Mouse (Mus musculus): ENCODE results near the gene Car7. TPM values are rescaled to one million over a fixed set of nuclear protein-coding genes. Genes with fewer than 3 reads are reported as not detected.

Gene Car7
- total and polyA plus RNA-seq, 3 experiments, result 2.4 to 2.9 TPM; not detected in 1

DNA sequence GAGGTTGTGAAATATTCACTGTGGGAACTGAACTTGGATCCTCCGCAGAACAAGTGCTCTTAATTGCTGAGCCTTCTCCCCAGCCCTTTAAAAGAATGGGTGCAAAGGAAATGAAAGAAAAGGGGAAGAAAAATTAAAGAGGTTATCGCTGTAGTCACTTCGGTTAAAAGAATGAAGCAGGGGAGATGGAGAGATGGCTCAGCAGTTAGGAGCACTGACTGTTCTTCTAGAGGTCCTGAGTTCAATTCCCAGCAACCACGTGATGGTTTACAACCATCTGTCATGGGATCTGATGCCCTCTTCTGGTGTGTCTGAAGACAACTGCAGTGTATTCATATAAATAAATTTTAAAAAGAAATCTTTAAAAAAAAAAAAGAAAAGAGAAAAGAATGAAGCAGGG lies 1.5 kb downstream of the Car7 start:
- Histone ChIP-seq H3K36me3 (ENCODE audit: control insufficient read depth in 1 of 2, insufficient read depth in 2 of 2, low read length in 2 of 2) (peaks cover 0 to 20% of the 10 kb centered on the region in 2 experiments; a peak in 2 of 4 replicates), H3K27ac (ENCODE audit: control insufficient read depth, low read depth, low read length) (peak overlapping the region; percentile 63), H3K27me3 (ENCODE audit: control insufficient read depth in 1 of 2, insufficient read depth in 2 of 2, low read length in 2 of 2) (no peaks in the 10 kb centered on the region), H3K79me2 (ENCODE audit: control insufficient read depth, insufficient read depth, low read length, poor library complexity) (peaks cover 21% of the 10 kb centered on the region), H3K9me3 (replicated peaks; ENCODE audit: insufficient read depth, low read length) (no peaks in the 10 kb centered on the region), H3K4me1 (ENCODE audit: control insufficient read depth in 1 of 2, insufficient read depth in 2 of 2, low read length in 2 of 2) (peaks cover 3 to 18% of the 10 kb centered on the region in 2 experiments; a peak in 3 of 4 replicates), H3K9ac (ENCODE audit: control insufficient read depth, low read depth, low read length, poor library complexity, severe bottlenecking) (peak overlapping the region; percentile 60), H3K4me3 (ENCODE audit: control insufficient read depth in 1 of 2, insufficient read depth in 1 of 2, low read depth in 2 of 2, low read length in 2 of 2) (peak overlapping the region; percentile 54 to 90)
- DNase-seq (ENCODE audit: low read depth, low spot score), result peak; percentile 79
- TF ChIP-seq RCOR1 (IDR thresholded peaks at IDR 0.05; ENCODE audit: low read depth, low read length), result no peak
- TF ChIP-seq MAFK (IDR thresholded peaks at IDR 0.05; ENCODE audit: borderline replicate concordance, low read depth, low read length), result peak; percentile 79
- no peak for TF ChIP-seq BHLHE40 (IDR thresholded peaks at IDR 0.05; ENCODE audit: borderline replicate concordance, low read depth, low read length)
- TF ChIP-seq MYC (IDR thresholded peaks at IDR 0.05; ENCODE audit: low read depth, low read length), result peak; percentile 49; the same call in 1 of the 2 replicates
- TF ChIP-seq TBP (IDR thresholded peaks at IDR 0.05; ENCODE audit: low read depth, low read length), result peak; percentile 99
- TF ChIP-seq ZNF384 (IDR thresholded peaks at IDR 0.05; ENCODE audit: low read depth, low read length), result peak; percentile 76
- TF ChIP-seq USF1 (IDR thresholded peaks at IDR 0.05; ENCODE audit: low read depth, low read length), result peak; percentile 84
- 0 out of 2 replicates have a peak, but pooled peaks have one; percentile 14 for TF ChIP-seq GATA1 (IDR thresholded peaks at IDR 0.05; ENCODE audit: low read depth, low read length)
- peak; percentile 10; the same call in 1 of the 2 replicates for TF ChIP-seq ETS1 (IDR thresholded peaks at IDR 0.05; ENCODE audit: low read depth, low read length)
- TF ChIP-seq ZC3H11A (IDR thresholded peaks at IDR 0.05; ENCODE audit: low read depth, low read length), result no peak

DNA sequence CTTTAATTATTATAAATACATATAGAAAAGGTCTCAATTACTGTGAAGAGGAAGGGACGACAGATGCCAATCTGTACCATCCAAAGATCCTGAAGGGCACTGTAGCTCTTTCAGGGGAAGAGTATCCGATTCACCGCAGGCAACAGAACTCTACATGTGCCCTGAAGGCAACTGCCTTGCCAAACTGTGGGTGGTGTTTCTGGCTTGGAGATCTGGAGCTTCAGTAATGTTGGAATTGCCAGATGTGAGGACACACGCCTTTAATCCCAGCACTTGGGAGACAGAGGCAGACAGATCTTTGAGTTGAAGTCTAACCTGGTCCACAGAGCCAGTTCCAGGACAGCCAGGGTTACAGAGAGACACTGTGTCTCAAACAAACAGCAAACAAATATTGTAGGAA lies 4.4 kb downstream of the Car7 start:
- peaks cover 3 to 14% of the 10 kb centered on the region in 2 experiments; a peak in 3 of 4 replicates for H3K4me1 ChIP-seq (ENCODE audit: control insufficient read depth in 1 of 2, insufficient read depth in 2 of 2, low read length in 2 of 2)
- TF ChIP-seq EP300 (IDR thresholded peaks at IDR 0.05; ENCODE audit: low read depth in 1 of 2, low read length in 2 of 2) (no peak), NELFE (IDR thresholded peaks at IDR 0.05; ENCODE audit: low read depth, low read length) (no peak), POLR2AphosphoS2 (IDR thresholded peaks at IDR 0.05; ENCODE audit: low read length) (no peak), E2F4 (IDR thresholded peaks at IDR 0.05; ENCODE audit: borderline replicate concordance, low read depth, low read length) (no peak)
- no peak overlapping the region for H3K9ac ChIP-seq (ENCODE audit: control insufficient read depth, low read depth, low read length, poor library complexity, severe bottlenecking)
- no peaks in the 10 kb centered on the region for H3K27me3 ChIP-seq (ENCODE audit: control insufficient read depth in 1 of 2, insufficient read depth in 2 of 2, low read length in 2 of 2)
- DNase-seq (ENCODE audit: low read depth, low spot score), result no peak
- H3K4me3 ChIP-seq (ENCODE audit: control insufficient read depth in 1 of 2, insufficient read depth in 1 of 2, low read depth in 2 of 2, low read length in 2 of 2), result no peak overlapping the region
- no peaks in the 10 kb centered on the region for H3K9me3 ChIP-seq (replicated peaks; ENCODE audit: insufficient read depth, low read length)
- H3K27ac ChIP-seq (ENCODE audit: control insufficient read depth, low read depth, low read length), result no peak overlapping the region
- peaks cover 5% of the 10 kb centered on the region for H3K79me2 ChIP-seq (ENCODE audit: control insufficient read depth, insufficient read depth, low read length, poor library complexity)
- H3K36me3 ChIP-seq (ENCODE audit: control insufficient read depth in 1 of 2, insufficient read depth in 2 of 2, low read length in 2 of 2), result peaks cover 0 to 9% of the 10 kb centered on the region in 2 experiments; a peak in 2 of 4 replicates

DNA sequence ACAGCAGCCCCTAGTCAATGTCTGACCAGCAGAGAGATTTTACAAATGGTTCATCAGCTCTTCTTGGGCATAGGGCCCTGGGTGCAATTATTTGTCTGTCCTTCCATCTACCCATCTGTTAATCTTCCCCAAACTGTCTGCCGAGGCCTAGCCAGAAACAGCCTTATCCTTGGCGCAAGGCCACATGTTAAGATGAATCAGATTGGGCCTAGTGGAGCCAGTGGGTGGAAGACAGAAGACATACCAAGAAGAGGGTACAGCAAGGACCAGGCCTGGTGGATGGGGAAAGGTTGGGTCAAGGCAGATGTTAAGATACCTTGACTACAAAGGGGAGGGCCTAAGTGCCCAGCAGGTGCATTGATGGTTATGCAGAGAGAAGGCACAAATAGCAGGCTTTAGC lies 5.1 kb downstream of the Car7 start:
- Histone ChIP-seq H3K4me1 (ENCODE audit: control insufficient read depth in 1 of 2, insufficient read depth in 2 of 2, low read length in 2 of 2) (peaks cover 3 to 14% of the 10 kb centered on the region in 2 experiments; a peak in 3 of 4 replicates), H3K9ac (ENCODE audit: control insufficient read depth, low read depth, low read length, poor library complexity, severe bottlenecking) (no peak overlapping the region)

More for the DNA sequence above, 5.1 kb downstream of the Car7 start:
- no peak overlapping the region for H3K4me3 ChIP-seq (ENCODE audit: control insufficient read depth in 1 of 2, insufficient read depth in 1 of 2, low read depth in 2 of 2, low read length in 2 of 2)
- no peaks in the 10 kb centered on the region for H3K79me2 ChIP-seq (ENCODE audit: control insufficient read depth, insufficient read depth, low read length, poor library complexity)
- TF ChIP-seq TCF12 (IDR thresholded peaks at IDR 0.05; ENCODE audit: low read depth, low read length) (peak; percentile 36; the same call in 1 of the 2 replicates), GATA1 (IDR thresholded peaks at IDR 0.05; ENCODE audit: low read depth, low read length) (0 out of 2 replicates have a peak, but pooled peaks have one; percentile 37), POLR2A (IDR thresholded peaks at IDR 0.05; ENCODE audit: control insufficient read depth in 1 of 2, insufficient read depth in 1 of 2, low read depth in 1 of 2, low read length in 2 of 2, poor library complexity in 1 of 2) (no peak), MAFK (IDR thresholded peaks at IDR 0.05; ENCODE audit: borderline replicate concordance, low read depth, low read length) (no peak), EP300 (IDR thresholded peaks at IDR 0.05; ENCODE audit: low read depth in 1 of 2, low read length in 2 of 2) (peak; percentile 29 to 64; a peak in 3 of 4 replicates), ZMIZ1 (IDR thresholded peaks at IDR 0.05; ENCODE audit: low read depth, low read length) (no peak), MAZ (IDR thresholded peaks at IDR 0.05; ENCODE audit: low read depth, low read length) (no peak), SIN3A (IDR thresholded peaks at IDR 0.05; ENCODE audit: low read length) (no peak), ZKSCAN1 (IDR thresholded peaks at IDR 0.05; ENCODE audit: low read depth, low read length) (no peak)
- DNase-seq (ENCODE audit: low read depth, low spot score), result peak; percentile 56
- H3K27me3 ChIP-seq (ENCODE audit: control insufficient read depth in 1 of 2, insufficient read depth in 2 of 2, low read length in 2 of 2), result no peaks in the 10 kb centered on the region
- no peaks in the 10 kb centered on the region for H3K9me3 ChIP-seq (replicated peaks; ENCODE audit: insufficient read depth, low read length)
- peaks cover 0 to 9% of the 10 kb centered on the region in 2 experiments; a peak in 2 of 4 replicates for H3K36me3 ChIP-seq (ENCODE audit: control insufficient read depth in 1 of 2, insufficient read depth in 2 of 2, low read length in 2 of 2)
- no peak overlapping the region for H3K27ac ChIP-seq (ENCODE audit: control insufficient read depth, low read depth, low read length)

Measured in MEL (cell line).